Mouse (Mus musculus) adipocyte (in vitro differentiated cells): ENCODE measurements around the gene Triml1.

Source experiments
- DNase-seq: peaks from one replicate; pipeline ENCODE4 v3.0.0-alpha.2; 2016; ENCODE audit warnings: low spot score

The Triml1 gene

GRCm38 (mm10) chr8:43141386-43141785 is at the start of gene Triml1:
TSS of gene Triml1 (minus strand) at chr8:43141486.
- no peak for DNase-seq

GRCm38 (mm10) chr8:43182281-43182680 is 41.0 kb upstream of the Triml1 start:
- no peak for DNase-seq

- no peak for DNase-seq
Measured at GRCm38 (mm10) chr8:43180054-43180690, 38.9 kb upstream of the Triml1 start, which contains the start of gene Triml2. TSS of gene Triml2 (plus strand) at chr8:43180541.

- no peak for DNase-seq
Measured at GRCm38 (mm10) chr8:43179189-43179588, 37.9 kb upstream of the Triml1 start.

- DNase-seq, result no peak
Measured at GRCm38 (mm10) chr8:43178263-43178662, 37.0 kb upstream of the Triml1 start.

- DNase-seq, result no peak
Measured at GRCm38 (mm10) chr8:43176766-43177486, 35.6 kb upstream of the Triml1 start.

- no peak for DNase-seq
Measured at GRCm38 (mm10) chr8:43169249-43169755, 28.0 kb upstream of the Triml1 start.

GRCm38 (mm10) chr8:43168083-43168482 is 26.8 kb upstream of the Triml1 start:
- no peak for DNase-seq

GRCm38 (mm10) chr8:43164453-43164852 is 23.2 kb upstream of the Triml1 start:
- no peak for DNase-seq

- no peak for DNase-seq
Measured at GRCm38 (mm10) chr8:43163255-43163654, 22.0 kb upstream of the Triml1 start.

GRCm38 (mm10) chr8:43149307-43149706 is 8.0 kb upstream of the Triml1 start:
- DNase-seq, result no peak

GRCm38 (mm10) chr8:43111205-43111827 is 30.0 kb downstream of the Triml1 start:
- DNase-seq, result no peak
